Mouse (Mus musculus) neural tube, embryonic 10.5 days (tissue): ENCODE data around the gene Fam166a.
"Not testable (repeated sequence)": the region's sequence is repeated elsewhere in the genome, so short reads cannot be mapped to it uniquely, and the experiment has no call there.

Source experiments
- DNase-seq: peaks from one replicate; pipeline ENCODE4 v3.0.0-alpha.2; 2017; ENCODE audit warnings: low spot score; ENCODE audit errors: extremely low spot score

The Fam166a gene

GRCm38 (mm10) chr2:25241438-25241775 lies 22.9 kb downstream of the Fam166a start:
- DNase-seq: no peak

- DNase-seq: peak; percentile 51
Observed at GRCm38 (mm10) chr2:25242101-25242506, 23.6 kb downstream of the Fam166a start, which contains the start of the genes Rnf208 and Cysrt1. Gene Rnf208 (plus strand): TSS chr2:25242255. Gene Cysrt1 (minus strand): TSS chr2:25242452.

DNA sequence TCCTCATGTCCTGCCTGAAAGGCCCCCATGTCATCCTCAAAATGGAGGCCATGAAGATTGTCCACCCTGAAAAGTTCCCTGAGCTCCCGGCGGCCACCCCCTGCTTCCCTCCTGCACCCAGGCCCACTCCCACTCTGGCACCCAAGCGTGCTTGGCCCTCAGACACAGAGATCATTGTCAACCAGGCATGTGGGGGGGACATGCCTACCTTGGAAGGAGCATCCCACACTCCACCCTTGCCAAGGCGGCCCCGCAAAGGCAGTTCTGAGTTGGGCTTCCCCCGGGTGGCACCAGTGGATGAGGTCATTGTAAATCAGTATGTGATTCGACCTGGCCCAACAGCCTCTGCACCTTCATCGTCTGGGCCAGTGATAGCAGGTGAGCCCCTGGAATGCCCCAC lies 24.8 kb downstream of the Fam166a start:
- DNase-seq: no peak

DNA sequence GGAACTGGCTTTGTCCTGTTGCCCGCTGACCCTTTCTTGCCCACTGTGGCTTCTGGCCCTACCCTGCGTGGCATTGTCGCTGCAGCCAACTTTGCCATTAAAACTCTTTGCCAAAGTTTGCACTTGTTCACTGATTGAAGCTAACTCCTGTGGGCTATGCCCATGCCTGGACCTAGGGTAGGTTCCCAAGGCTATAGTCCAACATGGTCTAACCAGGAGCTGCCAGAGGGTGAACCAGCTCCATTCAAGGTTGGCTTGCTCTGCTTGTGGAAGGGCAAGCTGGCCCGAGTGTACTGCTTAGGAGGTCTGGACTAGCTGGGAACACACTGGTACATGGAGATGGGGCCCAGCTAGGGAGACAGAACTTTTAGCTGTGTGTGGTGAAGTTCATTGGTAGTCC lies 25.6 kb downstream of the Fam166a start:
- no peak for DNase-seq

- DNase-seq: no peak
Observed at GRCm38 (mm10) chr2:25246183-25247072, 27.9 kb downstream of the Fam166a start, which contains the start of gene AL732309.1. Gene AL732309.1 (minus strand): TSS chr2:25246863.

GRCm38 (mm10) chr2:25252331-25252730 lies 33.8 kb downstream of the Fam166a start:
- no peak for DNase-seq

GRCm38 (mm10) chr2:25255284-25255779 lies 36.8 kb downstream of the Fam166a start, which contains the start of gene Tmem203:
Gene Tmem203 (plus strand): TSS chr2:25255439.
- peak; percentile 98 for DNase-seq

GRCm38 (mm10) chr2:25256443-25257109 lies 38.0 kb downstream of the Fam166a start:
- not testable (repeated sequence) for DNase-seq

DNA sequence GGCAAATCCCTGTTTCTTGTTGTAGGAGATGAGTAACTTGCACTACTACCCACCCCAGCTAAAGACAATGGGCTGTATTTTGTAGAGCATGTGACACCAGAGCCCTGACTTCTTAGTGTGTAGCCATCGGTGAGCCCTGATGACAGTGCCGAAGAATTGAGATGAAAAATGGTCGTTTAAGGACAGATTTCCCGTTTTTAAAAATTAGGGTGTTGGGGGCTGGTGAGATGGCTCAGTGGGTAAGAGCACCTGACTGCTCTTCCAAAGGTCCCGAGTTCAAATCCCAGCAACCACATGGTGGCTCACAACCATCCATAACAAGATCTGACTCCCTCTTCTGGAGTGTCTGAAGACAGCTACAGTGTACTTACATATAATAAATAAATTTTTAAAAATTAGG lies 38.7 kb downstream of the Fam166a start:
- not testable (repeated sequence) for DNase-seq

GRCm38 (mm10) chr2:25258887-25259286 lies 40.3 kb downstream of the Fam166a start:
- DNase-seq: no peak

DNA sequence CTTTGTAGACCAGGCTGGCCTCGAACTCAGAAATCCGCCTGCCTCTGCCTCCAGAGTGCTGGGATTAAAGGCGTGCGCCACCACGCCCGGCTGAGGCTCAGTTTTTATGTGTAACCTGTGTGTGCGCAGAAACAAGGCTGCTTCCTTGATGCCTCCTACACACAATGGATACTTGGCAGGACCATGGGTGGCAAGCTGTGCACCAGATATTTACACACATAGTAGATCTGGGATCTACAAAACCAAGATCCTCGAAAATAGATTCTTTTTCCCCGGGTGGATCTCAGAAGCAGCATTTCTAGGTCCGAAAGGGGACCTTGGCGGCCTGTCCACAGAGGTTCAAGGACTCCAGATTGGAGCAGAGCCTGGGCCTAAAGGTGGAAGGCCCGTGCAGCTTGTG lies 43.3 kb downstream of the Fam166a start:
- DNase-seq: no peak

- DNase-seq: peak; percentile 90
Observed at GRCm38 (mm10) chr2:25262291-25262767, 43.8 kb downstream of the Fam166a start, which contains the start of gene Tprn. Gene Tprn (plus strand): TSS chr2:25262618.

DNA sequence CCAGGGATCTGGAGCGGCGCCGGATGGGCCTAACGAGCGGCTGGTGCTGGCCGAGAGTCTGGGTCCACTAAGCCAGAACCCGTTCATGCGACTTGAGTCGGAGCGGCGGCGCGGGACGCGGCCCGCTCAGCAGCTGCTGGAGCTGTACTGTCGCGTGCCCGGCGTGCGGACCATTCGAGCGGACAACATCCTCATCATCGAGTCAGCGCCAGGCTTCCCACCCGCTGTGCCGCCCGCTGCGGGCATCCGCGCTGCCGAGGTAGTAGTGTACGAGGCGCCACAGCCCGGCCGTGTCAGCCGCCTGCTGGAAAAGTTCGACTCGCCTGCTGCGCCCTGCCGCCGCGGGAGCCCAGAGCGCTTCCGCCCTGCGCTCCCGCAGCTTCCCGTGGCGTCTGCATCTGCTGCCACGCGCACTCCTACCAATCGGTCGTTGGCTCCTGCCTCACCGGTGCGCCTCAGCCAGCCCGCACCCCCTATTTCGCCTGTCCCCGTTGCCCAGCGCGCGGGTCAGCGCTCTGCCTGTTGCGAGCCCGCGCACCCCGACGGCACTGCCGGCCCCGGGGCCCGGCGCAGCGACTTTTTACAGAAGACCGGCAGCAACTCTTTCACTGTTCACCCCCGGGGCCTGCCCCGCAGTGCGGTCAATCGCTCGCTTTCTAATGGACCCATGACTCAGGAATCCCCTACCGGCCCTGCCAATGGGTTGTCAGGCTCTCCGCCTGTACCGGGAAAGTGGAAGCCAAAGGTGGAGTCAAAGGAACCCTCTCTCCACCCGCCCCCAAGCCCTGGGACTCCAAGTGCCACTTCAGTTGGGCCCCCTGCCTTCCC lies 44.5 kb downstream of the Fam166a start:
- DNase-seq: no peak

DNA sequence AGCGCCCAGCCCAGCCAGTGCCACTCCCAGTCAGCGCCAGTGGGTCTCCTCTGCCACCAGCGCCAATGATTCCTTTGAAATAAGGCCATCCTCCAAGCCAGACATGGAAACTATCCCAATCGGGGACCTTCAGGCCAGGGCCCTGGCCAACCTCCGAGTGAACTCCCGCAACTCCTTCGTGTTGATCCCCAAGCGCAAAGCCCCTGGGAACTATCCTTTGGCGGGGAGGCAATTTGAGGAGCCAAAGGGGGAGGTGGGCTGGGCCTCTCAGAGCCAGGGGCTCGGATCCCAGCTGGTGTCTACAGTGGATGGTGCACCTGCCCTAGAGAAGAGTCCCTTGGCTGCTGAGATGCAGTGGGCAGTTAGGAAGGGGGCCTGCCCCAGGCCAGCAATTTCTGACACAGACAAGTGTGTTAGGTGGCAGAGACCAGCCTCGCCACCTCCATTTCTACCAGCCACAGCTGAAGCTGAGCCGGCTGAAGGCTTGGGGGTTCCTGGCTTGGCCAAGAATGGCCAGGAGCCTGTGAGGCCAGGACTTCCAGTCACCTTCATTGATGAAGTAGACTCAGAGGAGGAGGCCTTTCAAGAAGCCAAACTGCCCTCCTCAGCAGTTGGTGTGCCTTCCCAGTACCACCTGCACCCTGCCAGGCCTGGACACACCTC lies 45.2 kb downstream of the Fam166a start:
- DNase-seq: no peak

- no peak for DNase-seq
Observed at GRCm38 (mm10) chr2:25264286-25264660, 45.7 kb downstream of the Fam166a start.

DNA sequence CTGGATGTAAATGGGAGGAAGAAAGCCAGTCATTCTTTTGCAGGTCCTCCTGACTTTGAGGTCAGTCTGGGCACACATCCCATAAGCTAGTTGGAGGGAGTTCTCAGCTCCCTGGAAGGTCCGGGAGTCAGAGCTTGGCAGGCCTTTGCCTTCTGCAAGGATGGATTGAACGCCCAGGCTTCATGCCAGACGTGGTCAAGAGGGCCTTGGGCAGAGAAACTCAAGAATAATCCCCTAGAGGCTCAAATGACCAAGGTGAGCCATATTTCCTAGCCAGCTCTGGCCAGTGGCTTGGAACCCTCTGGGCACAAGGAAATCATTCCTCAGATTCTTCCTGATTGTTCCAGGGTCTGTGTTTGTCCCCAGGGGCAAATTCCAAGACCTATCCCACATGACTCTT lies 46.3 kb downstream of the Fam166a start:
- DNase-seq: no peak

DNA sequence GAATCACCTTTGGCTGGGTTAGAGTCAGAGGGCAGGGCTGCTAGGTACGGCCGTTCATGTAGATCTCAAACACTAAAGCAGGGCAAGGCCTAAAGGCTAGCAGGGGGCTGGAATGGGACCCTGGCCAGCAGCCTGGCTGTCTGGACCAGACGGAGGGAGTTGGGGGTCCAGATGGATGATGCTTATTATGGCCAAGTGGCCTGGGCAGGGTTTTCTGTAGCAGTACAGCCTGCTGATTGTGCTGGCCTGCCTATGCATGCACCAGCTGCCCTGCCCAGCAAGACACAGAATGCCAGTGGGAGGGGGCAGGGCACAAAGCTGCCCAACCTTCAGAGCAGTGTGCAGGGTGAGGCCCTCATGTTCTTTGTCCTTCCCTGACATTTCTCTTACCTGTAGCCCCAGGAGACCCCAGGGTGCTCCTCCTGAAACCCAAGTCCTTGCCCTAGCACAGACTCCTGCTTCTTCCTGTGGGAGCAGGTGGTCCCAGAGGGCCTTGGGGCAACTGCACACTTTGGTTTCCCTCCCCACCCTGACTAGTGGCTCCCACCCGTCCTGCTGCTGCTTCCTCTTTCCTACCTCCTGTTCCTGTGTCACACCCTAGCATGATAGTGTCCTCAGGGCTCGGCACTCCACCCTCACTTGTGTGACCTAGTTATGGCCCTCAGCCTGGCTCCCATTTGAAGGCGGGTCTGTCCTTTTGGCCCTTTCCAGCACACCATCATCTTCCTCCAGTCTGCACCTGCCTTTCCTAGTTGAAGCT lies 47.5 kb downstream of the Fam166a start:
- DNase-seq: no peak

DNA sequence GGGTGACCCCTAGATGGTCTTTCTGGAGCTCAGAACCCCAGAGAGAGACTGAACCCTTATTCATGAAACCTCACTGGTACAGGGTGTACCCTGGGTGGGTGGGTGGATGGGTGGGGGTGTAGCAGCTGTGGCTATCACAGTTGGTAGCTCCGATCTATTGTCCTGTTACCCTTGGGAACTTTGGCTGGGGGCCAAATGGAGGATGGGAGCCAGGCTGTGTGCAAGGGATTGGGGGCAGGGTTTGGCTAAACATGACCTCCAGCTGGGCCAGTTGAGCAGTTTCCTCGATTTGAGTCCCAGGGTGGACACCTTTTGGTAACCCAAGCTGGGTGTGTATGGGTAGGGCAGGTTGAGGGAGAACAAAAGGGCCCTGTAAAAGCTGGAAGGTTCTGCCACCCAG lies 48.2 kb downstream of the Fam166a start:
- DNase-seq: no peak

GRCm38 (mm10) chr2:25267241-25267640 lies 48.7 kb downstream of the Fam166a start:
- no peak for DNase-seq

DNA sequence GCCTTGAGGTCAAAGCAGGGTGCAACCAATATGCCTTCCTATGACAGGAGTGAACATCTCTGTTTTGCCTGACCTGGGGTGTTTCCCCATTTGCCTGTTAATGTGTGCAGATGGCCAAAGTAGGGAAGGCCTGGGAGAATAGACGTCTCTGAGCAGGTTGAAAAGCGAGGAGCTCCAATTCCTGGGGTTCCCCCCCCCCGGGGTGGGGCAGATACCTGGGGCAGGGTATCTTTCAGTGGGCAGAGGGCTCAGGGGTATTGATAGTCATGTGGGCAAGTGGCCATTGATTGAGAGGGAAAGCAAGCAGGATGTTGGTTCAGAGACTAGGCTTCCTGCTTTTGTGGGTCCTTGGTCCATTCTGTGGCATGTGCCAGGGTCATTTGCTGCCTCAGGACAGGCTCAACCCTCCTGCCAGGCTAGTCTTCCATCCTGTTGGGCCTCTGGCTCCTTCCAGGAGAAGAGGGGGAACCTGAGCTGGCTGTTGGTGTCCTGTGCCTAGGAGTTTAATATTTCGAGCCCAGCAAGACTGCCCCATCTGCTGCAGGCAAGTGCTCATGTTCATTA lies 49.3 kb downstream of the Fam166a start:
- DNase-seq: no peak
